Mouse (Mus musculus) 3134 (cell line): ENCODE measurements around the gene Szrd1.
A peak's percentile ranks its signal among the peaks of the same experiment; 100 is the strongest.

ENCODE experiments used
- DNase-seq: peaks from one replicate; pipeline ENCODE4 v3.0.0-alpha.2; 2011; ENCODE audit warnings: low spot score; ENCODE audit not compliant: insufficient read length; ENCODE audit errors: extremely low read depth

The Szrd1 gene

GRCm38 (mm10) chr4:141120700-141121099 lies 18.9 kb downstream of the Szrd1 start:
- DNase-seq: no peak

GRCm38 (mm10) chr4:141118691-141119090 lies 20.9 kb downstream of the Szrd1 start:
- no peak for DNase-seq

DNA sequence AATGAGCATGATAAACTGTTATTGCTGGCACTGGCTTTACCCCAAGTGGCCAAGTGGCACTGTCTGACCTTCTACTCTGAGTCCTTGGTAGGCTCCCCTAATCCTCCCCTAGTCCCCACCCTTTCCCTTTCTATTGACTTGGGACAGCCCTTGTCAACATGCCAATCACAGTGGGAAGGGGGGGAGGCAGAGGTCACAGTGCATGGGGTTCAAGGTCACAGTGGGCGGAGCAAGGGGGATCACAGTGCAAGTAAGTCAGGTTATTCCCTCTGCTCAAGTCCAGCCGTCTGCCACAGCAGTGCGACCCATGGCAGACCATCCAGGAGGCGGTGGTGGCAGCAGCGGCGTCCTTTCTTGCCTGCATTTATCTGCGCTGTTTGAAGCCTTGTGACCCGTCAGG lies 24.2 kb downstream of the Szrd1 start:
- DNase-seq: no peak

DNA sequence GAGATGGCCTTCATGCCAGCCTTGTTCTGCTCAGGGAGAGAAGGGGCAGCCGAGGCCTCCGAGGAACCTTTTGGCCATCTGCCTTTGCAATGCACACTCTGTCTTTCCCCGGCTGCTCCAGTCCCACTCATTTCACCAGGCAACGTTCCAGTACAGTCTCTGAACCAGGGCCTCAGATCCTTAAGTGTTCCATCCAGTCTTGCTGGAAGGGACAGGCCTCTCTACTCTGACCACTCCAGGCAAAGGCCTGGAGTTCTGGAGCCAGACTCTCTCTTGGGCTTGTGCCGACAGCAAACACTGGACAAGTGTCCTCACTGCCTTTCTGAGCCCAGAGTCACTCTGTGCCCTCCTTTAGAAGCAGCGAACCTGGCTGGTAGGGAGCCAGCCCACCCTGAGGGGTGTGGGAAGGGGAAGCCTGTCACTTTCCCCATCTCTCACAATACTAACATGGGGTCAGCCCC lies 25.0 kb downstream of the Szrd1 start:
- DNase-seq: no peak

DNA sequence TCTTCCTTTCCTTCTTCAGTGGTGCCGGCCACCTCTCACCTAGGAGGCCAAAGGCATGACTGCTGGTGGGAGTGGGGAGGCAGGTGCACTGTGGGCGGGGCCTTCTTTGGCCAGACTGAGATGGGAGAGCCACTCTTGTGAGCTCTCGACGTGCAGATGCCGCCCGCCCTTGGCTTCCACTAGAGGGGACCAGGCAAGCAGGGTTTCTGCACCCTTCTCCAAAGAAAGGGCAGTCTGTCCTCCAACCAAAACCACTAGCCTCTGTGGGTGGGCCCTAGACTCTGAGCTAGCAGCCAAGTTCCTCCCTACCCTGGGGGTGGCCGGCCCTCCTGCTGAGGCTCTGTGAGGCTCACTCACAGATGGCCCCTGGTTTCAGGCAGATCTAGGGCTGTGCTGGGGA lies 25.7 kb downstream of the Szrd1 start:
- no peak for DNase-seq

DNA sequence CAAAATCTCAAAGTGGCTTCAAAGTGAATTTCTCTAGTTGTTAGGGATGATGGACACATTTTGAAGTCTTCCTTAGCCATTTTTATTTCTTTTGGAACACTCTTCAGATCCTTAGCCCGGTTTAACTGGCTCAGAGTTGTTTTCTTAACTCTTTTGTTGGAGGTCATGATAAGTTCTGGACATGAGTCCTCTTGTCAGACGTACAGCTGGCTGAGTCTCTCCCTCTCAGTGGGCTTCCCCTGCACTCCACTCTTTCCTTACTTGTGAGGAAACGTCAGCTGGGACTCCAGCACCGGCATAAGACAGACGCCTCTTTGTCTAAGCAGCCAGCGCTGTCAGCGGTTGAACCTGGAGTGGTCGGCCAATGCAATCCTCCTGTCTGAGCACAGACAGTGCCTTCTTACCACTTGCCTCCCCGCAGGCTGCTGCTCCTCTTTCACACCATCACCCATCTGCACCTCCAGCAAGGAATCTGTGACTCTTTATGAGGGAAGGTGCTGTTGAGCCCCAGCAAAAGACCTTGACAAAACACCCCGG lies 31.3 kb downstream of the Szrd1 start:
- DNase-seq: no peak

DNA sequence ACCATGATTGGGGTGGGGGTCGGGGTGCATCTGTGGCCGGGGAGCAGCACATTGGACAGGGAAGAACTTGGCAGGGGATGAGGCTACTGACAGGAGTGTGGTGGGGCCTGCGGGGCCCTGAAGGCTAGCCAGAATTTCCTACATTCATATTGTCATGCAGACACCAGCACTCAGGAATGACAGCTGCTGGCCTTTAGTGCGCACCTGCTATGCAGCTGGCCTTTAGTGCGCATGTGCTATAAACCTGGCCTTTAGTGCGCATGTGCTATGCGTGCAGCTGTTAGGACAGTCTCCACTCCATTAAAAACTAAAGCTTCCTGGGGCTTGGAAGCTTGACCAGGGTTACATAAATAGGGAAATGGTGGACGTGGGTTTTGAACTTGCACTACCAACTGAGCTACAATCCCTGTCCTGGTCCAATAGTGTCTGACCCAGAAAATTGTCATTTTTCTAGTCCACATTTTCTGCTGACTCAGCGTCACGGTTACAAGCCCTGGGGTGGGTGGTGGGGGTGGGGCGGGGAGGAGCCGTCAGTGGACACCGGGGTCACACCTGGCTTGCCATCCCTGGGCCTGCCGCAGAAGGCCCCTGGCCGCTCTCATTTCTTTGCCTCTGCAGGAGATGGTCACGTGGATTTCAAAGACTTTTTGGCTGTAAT lies 32.9 kb downstream of the Szrd1 start:
- DNase-seq: no peak

DNA sequence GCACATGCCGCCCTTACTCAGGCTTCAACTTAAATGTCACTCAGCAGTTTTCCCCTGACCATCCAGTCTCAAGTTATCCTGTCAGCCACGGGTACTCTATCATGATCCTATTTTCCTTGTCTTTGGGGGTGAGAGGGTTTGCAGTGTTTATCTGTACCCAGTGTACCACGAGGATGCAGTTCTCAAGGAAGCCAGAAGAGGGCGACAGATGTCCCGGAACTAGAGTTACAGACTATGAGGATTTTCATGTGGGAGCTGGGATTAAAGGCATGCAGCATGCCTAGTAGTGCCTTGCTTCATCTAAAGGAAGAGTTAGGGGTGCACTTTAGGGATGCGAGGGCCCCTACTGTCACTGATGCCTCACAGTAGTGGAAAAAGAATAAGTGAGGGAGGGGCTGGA lies 37.7 kb downstream of the Szrd1 start:
- DNase-seq: no peak

DNA sequence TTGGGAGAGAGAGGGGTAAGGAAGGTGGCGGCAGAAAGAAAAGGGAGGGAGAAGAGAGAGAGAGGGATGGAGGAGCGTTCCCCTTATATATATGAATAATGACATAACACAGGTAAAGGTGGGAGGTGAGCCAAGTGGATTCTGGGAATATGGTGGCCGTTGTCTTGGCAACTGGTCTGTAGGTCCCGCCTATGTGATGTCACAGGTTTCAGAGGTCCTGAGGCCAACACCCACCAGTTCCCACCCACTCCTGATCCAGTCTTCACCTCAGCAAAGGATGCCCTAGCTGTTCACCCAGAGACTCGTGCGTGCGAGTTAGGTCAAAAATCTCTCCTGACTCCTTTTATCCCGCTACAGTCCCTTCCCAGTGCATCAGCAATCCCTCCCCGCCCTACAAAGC lies 38.3 kb downstream of the Szrd1 start:
- DNase-seq: no peak

- DNase-seq: no peak
Observed at GRCm38 (mm10) chr4:141099956-141100355, 39.6 kb downstream of the Szrd1 start.

- no peak for DNase-seq
Observed at GRCm38 (mm10) chr4:141098935-141099334, 40.6 kb downstream of the Szrd1 start.

DNA sequence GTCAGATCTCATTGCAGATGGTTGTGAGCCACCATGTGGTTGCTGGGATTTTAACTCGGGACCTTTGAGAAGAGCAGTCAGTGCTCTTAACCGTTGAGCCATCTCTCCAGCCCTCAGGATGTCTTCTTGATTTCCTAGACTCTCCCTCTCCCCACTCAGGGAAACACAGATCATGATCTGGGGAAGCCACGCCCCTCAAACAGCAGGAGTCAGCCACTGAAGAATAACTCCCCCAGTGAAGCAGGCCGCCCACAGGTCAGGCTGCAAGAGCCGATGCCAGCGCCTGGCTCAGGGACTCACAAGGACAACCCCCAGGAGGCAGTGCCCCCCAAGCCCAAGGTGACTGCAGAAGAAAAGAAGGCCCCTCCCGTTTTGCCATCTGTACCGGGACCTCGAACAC lies 42.9 kb downstream of the Szrd1 start:
- no peak for DNase-seq

DNA sequence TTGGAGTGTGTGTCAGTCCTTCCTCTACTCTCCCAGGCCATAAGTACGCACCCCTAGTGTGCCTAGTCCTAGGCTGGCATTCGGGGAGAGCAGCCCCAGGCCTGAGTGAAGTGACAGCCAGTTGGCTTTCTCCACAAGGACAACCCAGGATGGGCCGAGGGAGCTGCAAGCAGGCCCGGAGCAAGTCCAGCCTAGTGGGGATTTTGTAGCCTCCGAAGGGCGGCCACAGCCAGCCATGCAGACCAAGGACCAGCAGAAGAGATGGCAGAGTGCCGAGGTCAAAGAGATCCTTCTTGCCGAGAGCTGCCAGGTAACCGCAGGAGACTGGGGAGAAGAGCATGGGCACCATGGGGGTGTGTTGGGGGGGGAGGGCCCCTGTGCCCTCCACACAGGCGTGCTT lies 44.6 kb downstream of the Szrd1 start:
- DNase-seq: no peak

DNA sequence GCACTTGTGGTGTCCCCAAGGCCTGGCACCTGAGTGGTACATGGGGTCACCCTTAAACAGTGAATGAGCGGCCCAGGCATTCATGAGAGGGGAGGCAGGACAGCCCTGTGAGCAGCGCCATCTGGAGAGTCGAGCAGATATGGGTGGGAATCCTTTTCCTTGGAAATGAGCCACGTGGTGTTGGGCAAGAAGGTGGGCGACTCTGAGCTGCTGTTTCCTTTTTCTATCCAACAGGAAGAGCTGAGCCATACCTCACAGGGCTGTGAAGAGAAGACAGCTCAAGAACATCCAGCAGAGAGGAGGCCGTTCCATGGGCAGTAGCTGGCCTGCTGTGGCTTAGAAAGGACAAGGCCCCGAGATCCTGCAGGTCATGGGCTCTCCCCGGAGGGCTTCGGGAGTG lies 50.9 kb downstream of the Szrd1 start:
- DNase-seq: no peak

GRCm38 (mm10) chr4:141088033-141088432 lies 51.5 kb downstream of the Szrd1 start, which contains the start of gene Spata21:
Gene Spata21 (plus strand): TSS chr4:141088333.
- DNase-seq: no peak

GRCm38 (mm10) chr4:141086862-141087261 lies 52.7 kb downstream of the Szrd1 start:
- DNase-seq: no peak

DNA sequence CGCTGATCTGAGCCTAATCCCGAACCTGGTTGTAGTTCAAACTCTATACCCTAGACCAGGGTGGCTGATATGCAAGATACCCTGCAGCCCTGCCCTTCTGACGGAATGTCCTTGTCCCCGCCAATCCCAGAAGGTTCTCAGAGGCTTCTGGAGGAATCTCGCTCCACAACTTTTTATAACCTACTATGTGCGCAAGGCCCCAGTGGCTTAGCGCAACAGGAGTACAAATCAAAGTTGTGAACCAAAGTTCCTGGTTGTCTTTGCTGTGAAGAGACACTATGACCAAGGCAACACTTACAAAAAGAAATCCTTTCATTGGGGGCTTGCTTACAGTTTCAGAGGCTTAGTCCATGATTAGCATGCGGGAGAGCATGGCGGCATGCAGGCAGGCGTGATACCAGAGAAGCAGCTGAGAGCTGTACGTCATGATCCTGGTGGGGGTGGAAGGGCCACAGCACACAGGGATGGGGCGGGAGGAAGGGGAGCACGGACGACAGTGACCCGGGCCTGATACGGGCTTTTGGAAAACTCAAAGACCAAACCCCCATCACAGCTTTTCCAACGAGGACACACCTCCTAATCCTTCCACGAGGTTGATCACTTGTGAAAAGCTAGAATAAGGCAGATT lies 61.0 kb downstream of the Szrd1 start:
- DNase-seq: no peak

GRCm38 (mm10) chr4:141077681-141078509 lies 61.7 kb downstream of the Szrd1 start, which contains the start of gene Necap2:
Gene Necap2 (minus strand): TSS chr4:141078357.
- DNase-seq: peak; percentile 92

GRCm38 (mm10) chr4:141076761-141077506 lies 62.6 kb downstream of the Szrd1 start:
- no peak for DNase-seq

DNA sequence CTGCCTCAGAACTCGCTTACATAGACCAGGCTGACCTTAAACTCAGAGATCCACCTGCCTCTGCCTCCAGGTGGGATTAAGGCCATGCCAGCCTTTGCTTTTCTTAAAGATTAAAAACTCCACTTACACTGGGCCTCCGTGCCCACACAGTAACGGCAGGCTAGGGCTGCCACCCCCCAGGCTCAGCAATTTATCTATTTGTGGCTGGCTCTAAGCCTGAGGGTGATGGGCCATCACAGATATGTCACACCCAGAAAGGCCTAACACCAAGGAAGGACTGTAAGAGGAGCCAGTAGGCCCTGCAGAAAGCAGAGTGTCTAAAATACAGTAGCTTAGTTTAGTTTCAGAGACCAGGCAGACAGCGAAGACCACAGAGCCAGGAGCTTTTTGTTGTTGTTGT lies 65.5 kb downstream of the Szrd1 start:
- no peak for DNase-seq

GRCm38 (mm10) chr4:141073661-141074060 lies 65.9 kb downstream of the Szrd1 start:
- DNase-seq: no peak
